Mouse (Mus musculus) spleen, adult 2 months (tissue): ENCODE results near the gene Entpd7.

Experiments
- CTCF ChIP-seq: fragments of 200-500 bp; IDR thresholded peaks from 2 replicates; pipeline ENCODE4 v1.5.1; 2011; ENCODE audit warnings: mild to moderate bottlenecking, inconsistent platforms; ENCODE audit not compliant: insufficient read depth, insufficient read length, insufficient replicate concordance; ENCODE audit errors: extremely low read depth
- POLR2A ChIP-seq: fragments of 200-500 bp; IDR thresholded peaks from 2 replicates; pipeline ENCODE4 v1.6.1; 2011; ENCODE audit warnings: low read depth, low read length, inconsistent platforms

DNA sequence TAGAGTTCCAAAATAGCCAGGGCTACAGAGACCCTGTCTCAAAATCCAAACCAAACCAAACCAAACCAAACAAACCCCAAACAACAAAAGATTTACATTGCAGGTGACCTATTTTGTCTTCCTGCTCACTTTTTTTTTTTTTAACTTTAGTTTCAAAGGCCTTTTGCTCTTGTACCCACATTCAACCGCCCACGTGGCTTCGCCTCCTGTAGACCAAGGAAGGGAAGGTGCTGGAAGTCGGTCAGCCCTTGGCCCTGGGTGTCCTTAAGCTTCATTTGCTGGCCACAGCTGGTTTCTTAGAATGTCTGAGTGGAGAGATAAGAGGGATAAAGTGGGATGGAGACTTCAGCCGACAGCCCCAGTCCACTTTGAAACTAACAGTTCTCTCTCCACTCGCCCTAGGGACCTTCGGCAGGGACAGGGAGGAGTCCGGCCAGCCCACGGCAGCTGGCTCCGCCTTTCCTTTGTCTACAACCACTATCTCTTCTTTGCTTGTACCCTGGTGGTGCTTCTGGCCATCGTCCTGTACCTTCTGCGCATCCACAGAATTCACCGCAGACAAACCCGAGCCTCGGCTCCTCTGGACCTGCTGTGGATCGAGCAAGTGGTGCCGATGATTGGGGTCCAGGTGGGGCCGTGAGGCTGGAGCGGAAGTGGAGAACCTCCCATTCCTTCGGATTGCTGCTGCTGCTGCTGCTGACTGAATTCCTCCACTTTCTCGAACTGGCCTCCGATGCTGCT, 40.0 kb downstream of the Entpd7 start:
- TF ChIP-seq CTCF (no peak), POLR2A (no peak)
